Mouse (Mus musculus) megakaryocyte, embryonic 14.5 days (primary cell): Measurements from ENCODE around the gene Gm47841.

Experiments used
- FLI1 ChIP-seq: IDR thresholded peaks from 2 replicates; pipeline ENCODE4 v1.6.1; 2012; ENCODE audit warnings: low read length, inconsistent platforms, mixed read lengths
- GATA1 ChIP-seq: IDR thresholded peaks from 3 replicates; pipeline ENCODE4 v1.6.1; 2012; ENCODE audit warnings: mixed read lengths, low read length, inconsistent platforms, borderline replicate concordance

DNA sequence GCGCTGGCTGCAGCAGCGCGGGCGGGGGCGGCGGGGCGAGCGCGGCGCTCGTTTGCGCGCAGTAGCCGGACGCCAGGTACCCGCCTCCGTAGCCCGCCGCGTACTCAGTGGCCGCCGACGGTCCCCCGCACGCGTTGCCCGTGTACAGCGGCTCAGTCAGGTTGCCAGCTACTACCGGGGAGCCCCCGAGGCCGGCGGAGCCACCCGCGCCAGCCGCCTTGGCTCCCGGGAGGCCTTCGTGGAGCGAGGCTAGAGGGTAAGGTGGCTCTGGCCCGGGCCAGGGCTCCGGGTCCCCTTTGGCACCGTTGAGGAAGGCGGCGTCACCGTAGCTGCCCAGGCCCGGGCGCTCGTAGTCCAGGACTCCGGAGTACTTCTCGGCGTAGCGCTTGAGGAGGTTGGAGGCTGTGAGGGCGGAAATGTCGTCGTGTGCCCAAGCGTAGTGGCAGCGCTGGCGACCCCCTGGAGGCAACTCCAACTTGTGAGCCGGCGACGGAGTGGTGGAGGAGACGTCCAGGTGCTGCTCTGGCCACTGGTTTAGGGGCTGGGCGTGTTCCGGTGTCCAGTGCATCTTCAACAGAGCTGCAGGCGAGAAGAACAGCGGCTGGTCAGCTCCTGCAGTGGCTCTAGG, 6.7 kb upstream of the Gm47841 start:
- no peak for TF ChIP-seq GATA1
- no peak for TF ChIP-seq FLI1
